23 mouse cellular contexts compared by ENCODE assay signal in genomic region chr15:94933044-94933443, GRCm38 (mm10).
"Had no signal": no experiment of that assay in that cellular context is flagged by ENCODE, and none has a peak within 500 bp of the region (broad histone marks: within the 10 kb centered on the region; RNA-seq: fewer than 3 reads in every experiment).

No protein-coding gene starts in this region.

- H3K4me2 ChIP-seq: heart, embryonic 11.5 days; heart, embryonic 13.5 days; heart, embryonic 15.5 days; hindbrain, embryonic 15.5 days; kidney, embryonic 15.5 days; limb, embryonic 13.5 days; limb, embryonic 15.5 days; liver, embryonic 12.5 days had no signal

- DNase-seq: gastrocnemius, postnatal 14 days; gastrocnemius, postnatal 36 days; heart, adult 11 months; heart, adult 2 months; heart, postnatal 14 days; heart, postnatal 36 days; kidney, adult 11 months; kidney, adult 2 months; kidney, adult 9 months; kidney, postnatal 14 days; kidney, postnatal 36 days; layer of hippocampus, adult 9-11 months; layer of hippocampus, postnatal 36 days had no signal

- H3K36me3 ChIP-seq: heart, embryonic 13.5 days; heart, embryonic 15.5 days; hindbrain, embryonic 15.5 days; kidney, embryonic 15.5 days; limb, embryonic 13.5 days; limb, embryonic 15.5 days; liver, embryonic 12.5 days had no signal

- ATAC-seq: intestine, embryonic 16.5 days; liver, embryonic 12.5 days had no signal

- H3K4me1 ChIP-seq: heart, embryonic 13.5 days; heart, embryonic 15.5 days; kidney, embryonic 15.5 days; limb, embryonic 13.5 days; limb, embryonic 15.5 days; liver, embryonic 12.5 days had no signal

- H3K4me3 ChIP-seq: heart, adult 2 months; heart, embryonic 13.5 days; heart, embryonic 15.5 days; hindbrain, embryonic 15.5 days; kidney, embryonic 15.5 days; limb, embryonic 13.5 days; limb, embryonic 15.5 days; liver, embryonic 12.5 days had no signal

- H3K27me3 ChIP-seq: heart, embryonic 15.5 days; hindbrain, embryonic 15.5 days; kidney, embryonic 15.5 days; limb, embryonic 13.5 days; limb, embryonic 15.5 days; liver, embryonic 12.5 days had no signal

- H3K9me3 ChIP-seq: heart, embryonic 13.5 days; heart, embryonic 15.5 days; hindbrain, embryonic 15.5 days; kidney, embryonic 15.5 days; limb, embryonic 13.5 days; limb, embryonic 15.5 days; liver, embryonic 12.5 days had no signal

- H3K27ac ChIP-seq: heart, adult 2 months; heart, embryonic 13.5 days; heart, embryonic 15.5 days; hindbrain, embryonic 15.5 days; kidney, embryonic 15.5 days; kidney, postnatal 0 days; limb, embryonic 13.5 days; limb, embryonic 15.5 days; liver, embryonic 12.5 days had no signal

- H3K9ac ChIP-seq: heart, embryonic 13.5 days; heart, embryonic 15.5 days; hindbrain, embryonic 15.5 days; kidney, embryonic 15.5 days; limb, embryonic 13.5 days; limb, embryonic 15.5 days; liver, embryonic 12.5 days had no signal
